Mouse (Mus musculus): Measurements from ENCODE around the gene Icam4.

- TF ChIP-seq POLR2AphosphoS2 (IDR thresholded peaks at IDR 0.05; ENCODE audit: low read length): no peak
- no peak for TF ChIP-seq CTCF (IDR thresholded peaks at IDR 0.05 in 2 of 3, conservative IDR thresholded peaks at IDR 0.05 in 1 of 3; ENCODE audit: control insufficient read depth in 1 of 3, insufficient read depth in 1 of 3, low read depth in 2 of 3, low read length in 3 of 3, poor library complexity in 1 of 3, severe bottlenecking in 1 of 3)
- no peak for TF ChIP-seq MAX (IDR thresholded peaks at IDR 0.05; ENCODE audit: low read length)
- TF ChIP-seq NRF1 (IDR thresholded peaks at IDR 0.05; ENCODE audit: insufficient read depth, low read depth, low read length, poor library complexity, severe bottlenecking): no peak
- TF ChIP-seq ELF1 (IDR thresholded peaks at IDR 0.05; ENCODE audit: low read depth, low read length): no peak
- no peak for TF ChIP-seq POLR2A (IDR thresholded peaks at IDR 0.05; ENCODE audit: control insufficient read depth in 1 of 2, insufficient read depth in 1 of 2, low read depth in 1 of 2, low read length in 2 of 2, poor library complexity in 1 of 2)
- TF ChIP-seq USF1 (IDR thresholded peaks at IDR 0.05; ENCODE audit: low read depth, low read length): no peak
- no peak for TF ChIP-seq POLR2AphosphoS5 (IDR thresholded peaks at IDR 0.05; ENCODE audit: borderline replicate concordance, low read depth, low read length)
- TF ChIP-seq TAL1 (IDR thresholded peaks at IDR 0.05; ENCODE audit: low read length): no peak
- TF ChIP-seq GABPA (IDR thresholded peaks at IDR 0.05; ENCODE audit: low read depth, low read length): no peak
- no peak for TF ChIP-seq GATA1 (IDR thresholded peaks at IDR 0.05; ENCODE audit: low read depth, low read length)
- no peak for TF ChIP-seq ZMIZ1 (IDR thresholded peaks at IDR 0.05; ENCODE audit: low read depth, low read length)
- TF ChIP-seq EP300 (IDR thresholded peaks at IDR 0.05; ENCODE audit: low read depth in 1 of 2, low read length in 2 of 2): no peak
- no peak for TF ChIP-seq CHD2 (IDR thresholded peaks at IDR 0.05; ENCODE audit: low read length)
Measured at GRCm38 (mm10) chr9:21031896-21032351, 2.8 kb downstream of the Icam4 start, which contains the start of gene Icam5.
